Mouse (Mus musculus): ENCODE results near the gene Serpini1.
"Not testable (repeated sequence)": the region's sequence is repeated elsewhere in the genome, so short reads cannot be mapped to it uniquely, and the experiment has no call there.

Gene Serpini1

GRCm38 (mm10) chr3:75635648-75636047 lies 78.3 kb downstream of the Serpini1 start:
- DNase-seq (ENCODE audit: inconsistent ontology term) = no peak

GRCm38 (mm10) chr3:75639546-75639945 lies 82.2 kb downstream of the Serpini1 start:
- DNase-seq (ENCODE audit: inconsistent ontology term) = no peak

- peak; percentile 65 for DNase-seq (ENCODE audit: inconsistent ontology term)
Measured at GRCm38 (mm10) chr3:75647542-75647941, 90.2 kb downstream of the Serpini1 start.

- no peak for DNase-seq (ENCODE audit: inconsistent ontology term)
Measured at GRCm38 (mm10) chr3:75648226-75648625, 90.9 kb downstream of the Serpini1 start.

- not testable (repeated sequence) for DNase-seq (ENCODE audit: inconsistent ontology term)
Measured at GRCm38 (mm10) chr3:75650416-75651154, 93.2 kb downstream of the Serpini1 start.

- no peak for DNase-seq (ENCODE audit: inconsistent ontology term)
Measured at GRCm38 (mm10) chr3:75651603-75652115, 94.3 kb downstream of the Serpini1 start.

- DNase-seq (ENCODE audit: inconsistent ontology term) = not testable (repeated sequence)
Measured at GRCm38 (mm10) chr3:75653901-75654300, 96.6 kb downstream of the Serpini1 start.

GRCm38 (mm10) chr3:75655578-75656344 lies 98.4 kb downstream of the Serpini1 start:
- no peak for DNase-seq (ENCODE audit: inconsistent ontology term)

GRCm38 (mm10) chr3:75666962-75667361 lies 109.6 kb downstream of the Serpini1 start:
- DNase-seq (ENCODE audit: inconsistent ontology term) = peak; percentile 34

- no peak for DNase-seq (ENCODE audit: inconsistent ontology term)
Measured at GRCm38 (mm10) chr3:75670425-75670824, 113.1 kb downstream of the Serpini1 start.

- DNase-seq (ENCODE audit: inconsistent ontology term) = no peak
Measured at GRCm38 (mm10) chr3:75682881-75683280, 125.5 kb downstream of the Serpini1 start.

- peak; percentile 41 for DNase-seq (ENCODE audit: inconsistent ontology term)
Measured at GRCm38 (mm10) chr3:75686775-75687174, 129.4 kb downstream of the Serpini1 start.

- DNase-seq (ENCODE audit: inconsistent ontology term) = no peak
Measured at GRCm38 (mm10) chr3:75687187-75687825, 130.0 kb downstream of the Serpini1 start.

GRCm38 (mm10) chr3:75690321-75690720 lies 133.0 kb downstream of the Serpini1 start:
- DNase-seq (ENCODE audit: inconsistent ontology term) = no peak

GRCm38 (mm10) chr3:75692088-75692487 lies 134.7 kb downstream of the Serpini1 start:
- no peak for DNase-seq (ENCODE audit: inconsistent ontology term)

All from Muller cell, postnatal 12 days (primary cell).